ENCODE assay signal across 8 mouse cellular contexts in genomic region chr2:25501593-25502486, GRCm38 (mm10). TPM values are rescaled to one million over a fixed set of nuclear protein-coding genes. Genes with fewer than 3 reads are reported as not detected.
DNase-seq lines count a peak whose midpoint lies in the region; ATAC-seq lines count a peak whose summit lies in the region.

TSS of gene C8g (minus strand) at chr2:25501719.

- peaks cover 23% of the 10 kb centered on the region for H3K4me1 ChIP-seq in kidney, embryonic 14.5 days (ENCODE audit: control insufficient read depth, insufficient read depth, low read length)
- H3K4me1 ChIP-seq in forebrain, embryonic 11.5 days (replicated peaks; ENCODE audit: control insufficient read depth, insufficient read depth, low read length), result peaks cover 7% of the 10 kb centered on the region; the same call in 1 of the 2 replicates
- peaks cover 22% of the 10 kb centered on the region for H3K4me1 ChIP-seq in stomach, embryonic 15.5 days

- peaks cover 22% of the 10 kb centered on the region; the same call in 1 of the 2 replicates for H3K36me3 ChIP-seq in kidney, embryonic 14.5 days (ENCODE audit: control insufficient read depth, insufficient read depth, low read length)
- no peaks in the 10 kb centered on the region for H3K36me3 ChIP-seq in forebrain, embryonic 11.5 days (ENCODE audit: control insufficient read depth, insufficient read depth, low read length)
- peaks cover 24% of the 10 kb centered on the region for H3K36me3 ChIP-seq in stomach, embryonic 15.5 days

- no peak for DNase-seq in kidney, postnatal 14 days
- DNase-seq in R1 (ENCODE audit: low read depth, low spot score), result peak; percentile 37
- DNase-seq in forebrain, embryonic 11.5 days (ENCODE audit: low spot score), result no peak
- DNase-seq in liver, result peak; percentile 27
- no peak for DNase-seq in adrenal gland, postnatal 36 days

- WGBS in kidney, embryonic 14.5 days, result 75% methylated on average over 20 of the region's 20 CpGs
- WGBS in forebrain, embryonic 11.5 days, result 79% methylated on average over 20 of the region's 20 CpGs
- WGBS in stomach, embryonic 15.5 days, result 73% methylated on average over 20 of the region's 20 CpGs

- peak within 1 kb of the TSS; percentile 94 for H3K9ac ChIP-seq in kidney, embryonic 14.5 days (ENCODE audit: low read depth, low read length)
- peak within 1 kb of the TSS; percentile 96 for H3K9ac ChIP-seq in forebrain, embryonic 11.5 days (ENCODE audit: low read length)
- peak within 1 kb of the TSS; percentile 85 for H3K9ac ChIP-seq in stomach, embryonic 15.5 days

- no peaks in the 10 kb centered on the region for H3K27me3 ChIP-seq in kidney, embryonic 14.5 days (ENCODE audit: control insufficient read depth, insufficient read depth, low read length)
- no peaks in the 10 kb centered on the region for H3K27me3 ChIP-seq in forebrain, embryonic 11.5 days (ENCODE audit: control insufficient read depth, insufficient read depth, low read length)
- H3K27me3 ChIP-seq in stomach, embryonic 15.5 days (replicated peaks), result no peaks in the 10 kb centered on the region

- peak within 1 kb of the TSS; percentile 82 for H3K4me2 ChIP-seq in kidney, embryonic 14.5 days (replicated peaks; ENCODE audit: low read depth, low read length)
- H3K4me2 ChIP-seq in forebrain, embryonic 11.5 days (ENCODE audit: low read depth, low read length, severe bottlenecking), result peak within 1 kb of the TSS; percentile 75
- H3K4me2 ChIP-seq in stomach, embryonic 15.5 days, result peak within 1 kb of the TSS; percentile 91

- ATAC-seq in kidney, embryonic 14.5 days (ENCODE audit: low FRiP score, low TSS enrichment), result no peak
- ATAC-seq in forebrain, embryonic 11.5 days (replicated peaks; ENCODE audit: low FRiP score), result no peak
- no peak for ATAC-seq in stomach, embryonic 15.5 days (ENCODE audit: insufficient read depth, low FRiP score, low read depth)
- ATAC-seq in monocyte, adult 5-6 weeks (replicated peaks; ENCODE audit: insufficient number of reproducible peaks, low FRiP score, low TSS enrichment, poor library complexity, severe bottlenecking), result no peak

- peak within 1 kb of the TSS; percentile 71; the same call in 1 of the 2 replicates for H3K27ac ChIP-seq in kidney, embryonic 14.5 days (ENCODE audit: low read depth, low read length)
- peak within 1 kb of the TSS; percentile 37 for H3K27ac ChIP-seq in forebrain, embryonic 11.5 days (ENCODE audit: low read depth, low read length)
- peak within 1 kb of the TSS; percentile 60 for H3K27ac ChIP-seq in stomach, embryonic 15.5 days

- no peaks in the 10 kb centered on the region for H3K9me3 ChIP-seq in kidney, embryonic 14.5 days (ENCODE audit: control insufficient read depth, low read length)
- H3K9me3 ChIP-seq in forebrain, embryonic 11.5 days (ENCODE audit: control insufficient read depth, low read length), result no peaks in the 10 kb centered on the region
- H3K9me3 ChIP-seq in stomach, embryonic 15.5 days, result no peaks in the 10 kb centered on the region

- peak within 1 kb of the TSS; percentile 66 for H3K4me3 ChIP-seq in kidney, embryonic 14.5 days (ENCODE audit: low read length)
- peak within 1 kb of the TSS; percentile 87 for H3K4me3 ChIP-seq in forebrain, embryonic 11.5 days (ENCODE audit: low read depth, low read length)
- peak within 1 kb of the TSS; percentile 75 for H3K4me3 ChIP-seq in stomach, embryonic 15.5 days (replicated peaks)

RNA-seq across cellular contexts. Expression of gene C8g, which starts in this region (rescaled TPM):
- polyA plus RNA-seq in kidney, embryonic 14.5 days (2014; fragmentation: Nextera tagmentation; extraction: Ambion mirVana), result 7.9 and 9.8 TPM in 2 replicates
- 5.5 and 5.9 TPM in 2 replicates for polyA plus RNA-seq in forebrain, embryonic 11.5 days (2014; fragmentation: Nextera tagmentation; extraction: Ambion mirVana)
- 8.3 and 8.6 TPM in 2 replicates for polyA plus RNA-seq in stomach, embryonic 15.5 days (2015; fragmentation: Nextera tagmentation; extraction: Ambion mirVana)
- total RNA-seq in adrenal gland, postnatal 36 days (2021), result 1 to 10 TPM; 1.7 TPM
- total RNA-seq in monocyte, adult 5-6 weeks (2017), result not detected in 3 replicates

Comparison
In these comparisons a context has a peak if more than half of its experiments do, and no peak if none do; other contexts are left out.
1. DNase-seq: peak in R1 (single experiment) and liver (single experiment); none in kidney, postnatal 14 days (single experiment), forebrain, embryonic 11.5 days (single experiment) and adrenal gland, postnatal 36 days (0 of 2).
2. Peak in every context shown above with its lines, with median percentiles within 50 percentile points of each other: H3K27ac ChIP-seq, H3K4me2 ChIP-seq, H3K4me3 ChIP-seq and H3K9ac ChIP-seq.